Mouse (Mus musculus): ENCODE measurements around the gene Lpar2. TPM values are rescaled to one million over a fixed set of nuclear protein-coding genes. Genes with fewer than 3 reads are reported as not detected.

Lpar2 gene
- total and polyA plus RNA-seq, 3 experiments = 0.74 to 3.0 (median 1.2) TPM

DNA sequence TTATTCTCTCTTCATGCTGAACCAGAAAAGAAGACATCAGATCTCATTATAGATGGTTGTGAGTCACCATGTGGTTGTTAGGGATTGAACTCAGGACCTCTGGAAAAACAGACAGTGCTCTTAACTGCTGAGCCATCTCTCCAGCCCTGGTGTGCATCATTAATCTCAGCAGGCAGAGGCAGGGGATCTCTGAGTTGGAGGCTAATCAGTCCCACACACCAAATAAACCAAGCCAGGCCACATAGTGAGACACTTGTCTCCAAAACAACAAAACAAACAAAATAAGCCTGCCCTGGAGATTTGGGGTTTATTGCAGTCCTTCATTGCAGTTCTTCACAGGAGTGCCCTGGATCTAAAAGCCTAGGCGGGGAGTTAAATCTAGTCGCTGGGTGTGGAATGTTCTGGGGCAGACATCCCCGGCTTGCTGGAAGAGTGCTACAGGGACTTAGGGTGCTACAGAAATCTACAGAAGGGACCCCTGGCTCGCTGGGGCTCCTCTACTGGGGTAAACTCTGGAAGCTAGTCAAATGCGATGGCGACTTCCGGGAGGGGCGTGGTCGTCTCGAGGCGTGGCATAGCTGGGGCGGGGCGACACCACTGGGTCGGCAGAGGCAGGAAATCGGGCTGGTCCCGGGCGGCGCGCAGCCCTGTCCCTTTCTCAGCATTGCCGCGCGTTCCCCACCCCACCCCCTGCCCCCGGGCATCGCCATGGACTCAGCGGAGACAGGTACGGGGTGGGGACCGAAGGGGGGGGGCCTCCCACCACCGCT lies 13.9 kb upstream of the Lpar2 start, which contains the start of gene Gmip (continued):
- TF ChIP-seq NELFE (IDR thresholded peaks at IDR 0.05; ENCODE audit: low read depth, low read length) (peak; percentile 39; the same call in 1 of the 2 replicates), ELF1 (IDR thresholded peaks at IDR 0.05; ENCODE audit: low read depth, low read length) (peak; percentile 94), MEF2A (IDR thresholded peaks at IDR 0.05; ENCODE audit: borderline replicate concordance, low read depth, low read length) (no peak), EP300 (IDR thresholded peaks at IDR 0.05; ENCODE audit: low read length) (no peak), IRF4 (IDR thresholded peaks at IDR 0.05; ENCODE audit: low read depth, low read length) (0 out of 2 replicates have a peak, but pooled peaks have one; percentile 4), ZMIZ1 (IDR thresholded peaks at IDR 0.05; ENCODE audit: low read depth, low read length) (peak; percentile 46; the same call in 1 of the 2 replicates), CHD2 (IDR thresholded peaks at IDR 0.05; ENCODE audit: low read length) (no peak), SMC3 (IDR thresholded peaks at IDR 0.05; ENCODE audit: low read depth, low read length) (no peak), JUND (conservative IDR thresholded peaks at IDR 0.05; ENCODE audit: low read depth, low read length) (no peak), MYC (IDR thresholded peaks at IDR 0.05; ENCODE audit: low read depth, low read length) (no peak), TBP (conservative IDR thresholded peaks at IDR 0.05; ENCODE audit: low read depth, low read length) (no peak), SIN3A (IDR thresholded peaks at IDR 0.05; ENCODE audit: low read length) (no peak), ETS1 (conservative IDR thresholded peaks at IDR 0.05; ENCODE audit: low read depth, low read length) (no peak), RAD21 (IDR thresholded peaks at IDR 0.05; ENCODE audit: low read depth, low read length) (no peak), RCOR1 (conservative IDR thresholded peaks at IDR 0.05; ENCODE audit: low read depth, low read length) (no peak), POLR2A (IDR thresholded peaks at IDR 0.05; ENCODE audit: low read depth, low read length) (peak; percentile 70), UBTF (IDR thresholded peaks at IDR 0.05; ENCODE audit: low read depth, low read length) (no peak), TCF12 (IDR thresholded peaks at IDR 0.05; ENCODE audit: low read depth, low read length) (no peak), USF1 (IDR thresholded peaks at IDR 0.05; ENCODE audit: low read depth, low read length) (no peak)

DNA sequence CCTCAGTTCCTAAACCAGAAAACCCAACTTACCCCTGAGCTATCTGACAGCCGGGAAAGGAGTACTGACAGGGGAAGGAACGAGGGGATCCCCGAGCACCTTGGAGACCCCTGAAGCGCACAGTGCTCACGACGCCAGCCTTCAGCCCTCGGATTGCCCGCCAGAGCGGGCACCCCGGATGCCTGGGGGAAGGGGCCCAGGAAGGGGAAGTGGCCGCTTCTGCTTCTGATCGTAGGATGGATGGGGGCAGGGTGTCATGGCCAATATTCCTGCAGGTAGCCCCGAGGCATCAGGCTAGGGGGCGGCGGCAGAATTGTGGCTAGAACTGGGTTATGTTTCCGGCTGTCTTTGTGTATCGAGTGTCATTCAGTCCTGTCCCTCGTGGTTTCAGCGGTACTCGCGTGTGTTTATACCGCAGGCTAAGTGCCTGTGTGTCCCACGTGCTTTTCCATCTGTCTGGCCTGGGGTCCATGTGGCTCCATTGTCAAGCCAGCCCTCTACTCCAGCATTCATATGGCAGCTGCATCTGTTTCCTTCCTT lies 13.3 kb upstream of the Lpar2 start:
- H3K9me3 ChIP-seq (replicated peaks; ENCODE audit: low read length) = peaks cover 5% of the 10 kb centered on the region
- in situ Hi-C loops (cut with MboI; ENCODE audit: low pct_ligation_motif_present, low pct_unique_long_range_greater_than_20kb, low sequenced_read_pairs) (no loop called here), dilution Hi-C loops (cut with MboI; ENCODE audit: extremely low pct_ligation_motif_present, extremely low pct_unique_long_range_greater_than_20kb, low sequenced_read_pairs) (no loop called here)
- TF ChIP-seq MXI1 (IDR thresholded peaks at IDR 0.05; ENCODE audit: low read depth, low read length) (peak; percentile 95), MAX (IDR thresholded peaks at IDR 0.05; ENCODE audit: low read length) (peak; percentile 95), TCF12 (IDR thresholded peaks at IDR 0.05; ENCODE audit: low read depth, low read length) (0 out of 2 replicates have a peak, but pooled peaks have one; percentile 10), CHD2 (IDR thresholded peaks at IDR 0.05; ENCODE audit: low read length) (peak; percentile 69; the same call in 1 of the 2 replicates), SIN3A (IDR thresholded peaks at IDR 0.05; ENCODE audit: low read length) (peak; percentile 54; the same call in 1 of the 2 replicates), MAZ (IDR thresholded peaks at IDR 0.05; ENCODE audit: low read depth, low read length) (no peak), MYC (IDR thresholded peaks at IDR 0.05; ENCODE audit: low read depth, low read length) (peak; percentile 97), NRF1 (IDR thresholded peaks at IDR 0.05; ENCODE audit: low read depth, low read length) (no peak), BHLHE40 (IDR thresholded peaks at IDR 0.05; ENCODE audit: low read depth, low read length) (peak; percentile 46)
- peaks cover 23 to 37% of the 10 kb centered on the region in 2 experiments for H3K4me1 ChIP-seq (ENCODE audit: control insufficient read depth in 1 of 2, insufficient read depth in 2 of 2)
- H3K9ac ChIP-seq (ENCODE audit: insufficient read depth, low read depth) = peak overlapping the region; percentile 96
- H3K27me3 ChIP-seq (replicated peaks) = no peaks in the 10 kb centered on the region
- H3K4me3 ChIP-seq (replicated peaks in 1 of 3; ENCODE audit: low read depth in 2 of 3, low read length in 2 of 3, poor library complexity in 1 of 3) = peak overlapping the region; percentile 73 to 82 (median 80)
- H3K27ac ChIP-seq (ENCODE audit: insufficient read depth, low read depth) = peak overlapping the region; percentile 16; the same call in 1 of the 2 replicates
- peaks cover 68 to 85% of the 10 kb centered on the region in 2 experiments for H3K36me3 ChIP-seq (replicated peaks in 1 of 2; ENCODE audit: control insufficient read depth in 1 of 2, insufficient read depth in 1 of 2, low read length in 1 of 2)
- DNase-seq (ENCODE audit: extremely low read depth) = peak; percentile 50
- peak overlapping the region; percentile 64 for H3K4me2 ChIP-seq (ENCODE audit: insufficient read depth, low read depth, poor library complexity, severe bottlenecking)
- H3K79me2 ChIP-seq (replicated peaks; ENCODE audit: control insufficient read depth, extremely low read depth, insufficient read depth, poor library complexity, severe bottlenecking) = peaks cover 17% of the 10 kb centered on the region
